Mouse (Mus musculus): ENCODE measurements around the gene Cxcl5. TPM values are rescaled to one million over a fixed set of nuclear protein-coding genes. Genes with fewer than 3 reads are reported as not detected.

Gene Cxcl5
- total and polyA plus RNA-seq, 2 experiments from 2014 or later: 0.28 TPM; not detected in 1

- Histone ChIP-seq H3K27ac (ENCODE audit: low read depth, low read length) (no peak overlapping the region), H3K9me3 (ENCODE audit: low read length) (no peaks in the 10 kb centered on the region), H3K4me2 (ENCODE audit: low read depth, low read length, poor library complexity, severe bottlenecking) (no peak overlapping the region), H3K9ac (replicated peaks; ENCODE audit: low read length, poor library complexity, severe bottlenecking) (no peak overlapping the region), H3K36me3 (ENCODE audit: insufficient read depth, low read length) (no peaks in the 10 kb centered on the region), H3K4me1 (ENCODE audit: insufficient read depth, low read length) (no peaks in the 10 kb centered on the region), H3K4me3 (ENCODE audit: low read depth, low read length) (no peak overlapping the region), H3K27me3 (ENCODE audit: insufficient read depth, low read length) (no peaks in the 10 kb centered on the region)
- no peak for TF ChIP-seq CTCF (IDR thresholded peaks at IDR 0.05)
- DNase-seq (ENCODE audit: low spot score): no peak
- ATAC-seq (ENCODE audit: low FRiP score): no peak
- 89% methylated on average over 3 of the region's 3 CpGs for WGBS
Measured at GRCm38 (mm10) chr5:90807176-90807950, 48.2 kb downstream of the Cxcl5 start.

Small RNA genes lying within 50 kb of the gene (microRNA-seq; reads per million reads assigned to microRNA genes)
- not detected for gene Gm24322 (ENCODE audit: borderline number of aligned reads)

Other genes with a start within 250 kb of the Cxcl5 start
- gene Afm, start 240.4 kb upstream of the Cxcl5 start, total RNA-seq (2014; rRNA removed): not detected in 2 replicates
- gene Afm, start 240.4 kb upstream of the Cxcl5 start, polyA plus RNA-seq (2015; fragmentation: Nextera tagmentation; extraction: Ambion mirVana): not detected in 2 replicates
- 0.19 TPM in 1 of 2 replicates, not detected in the other for gene 5830473C10Rik, start 198.3 kb upstream of the Cxcl5 start, total RNA-seq (2014; rRNA removed)
- gene 5830473C10Rik, start 198.3 kb upstream of the Cxcl5 start, polyA plus RNA-seq (2015; fragmentation: Nextera tagmentation; extraction: Ambion mirVana): 0.19 and 0.32 TPM in 2 replicates
- gene Rassf6, start 118.7 kb upstream of the Cxcl5 start, total RNA-seq (2014; rRNA removed): 1.9 and 2.5 TPM in 2 replicates
- 2.0 and 2.4 TPM in 2 replicates for gene Rassf6, start 118.7 kb upstream of the Cxcl5 start, polyA plus RNA-seq (2015; fragmentation: Nextera tagmentation; extraction: Ambion mirVana)
- gene Ppbp, start 9.2 kb downstream of the Cxcl5 start, total RNA-seq (2014; rRNA removed): 0.28 TPM in 1 of 2 replicates, not detected in the other
- gene Ppbp, start 9.2 kb downstream of the Cxcl5 start, polyA plus RNA-seq (2015; fragmentation: Nextera tagmentation; extraction: Ambion mirVana): 0.19 and 0.61 TPM in 2 replicates
- 32.1 and 33.3 TPM in 2 replicates for gene Pf4, start 13.1 kb downstream of the Cxcl5 start, total RNA-seq (2014; rRNA removed)
- gene Pf4, start 13.1 kb downstream of the Cxcl5 start, polyA plus RNA-seq (2015; fragmentation: Nextera tagmentation; extraction: Ambion mirVana): 59.6 and 60.6 TPM in 2 replicates
- not detected in 2 replicates for gene Cxcl3, start 26.7 kb downstream of the Cxcl5 start, total RNA-seq (2014; rRNA removed)
- gene Cxcl3, start 26.7 kb downstream of the Cxcl5 start, polyA plus RNA-seq (2015; fragmentation: Nextera tagmentation; extraction: Ambion mirVana): 0.20 and 0.39 TPM in 2 replicates
- not detected in 2 replicates for gene Cxcl15, start 35.2 kb downstream of the Cxcl5 start, total RNA-seq (2014; rRNA removed)
- not detected in 2 replicates for gene Cxcl15, start 35.2 kb downstream of the Cxcl5 start, polyA plus RNA-seq (2015; fragmentation: Nextera tagmentation; extraction: Ambion mirVana)
- not detected in 2 replicates for gene Cxcl1, start 131.9 kb downstream of the Cxcl5 start, total RNA-seq (2014; rRNA removed)
- gene Cxcl1, start 131.9 kb downstream of the Cxcl5 start, polyA plus RNA-seq (2015; fragmentation: Nextera tagmentation; extraction: Ambion mirVana): 0.56 and 0.78 TPM in 2 replicates
- not detected in 2 replicates for gene Cxcl2, start 144.5 kb downstream of the Cxcl5 start, total RNA-seq (2014; rRNA removed)
- 0.14 TPM in 1 of 2 replicates, not detected in the other for gene Cxcl2, start 144.5 kb downstream of the Cxcl5 start, polyA plus RNA-seq (2015; fragmentation: Nextera tagmentation; extraction: Ambion mirVana)
- 87.4 and 90.9 TPM in 2 replicates for gene Mthfd2l, start 171.8 kb downstream of the Cxcl5 start, total RNA-seq (2014; rRNA removed)
- gene Mthfd2l, start 171.8 kb downstream of the Cxcl5 start, polyA plus RNA-seq (2015; fragmentation: Nextera tagmentation; extraction: Ambion mirVana): 54.6 and 54.9 TPM in 2 replicates

All from midbrain, postnatal 0 days (tissue).